Mouse (Mus musculus) myocyte (in vitro differentiated cells): ENCODE data around the gene Phactr2.

ENCODE experiments used
- CEBPB ChIP-seq: IDR thresholded peaks from 2 replicates; pipeline ENCODE4 v1.6.1; 2011; ENCODE audit warnings: mild to moderate bottlenecking, moderate library complexity; ENCODE audit not compliant: poor library complexity, insufficient read depth, severe bottlenecking
- E2F4 ChIP-seq: IDR thresholded peaks from one replicate; pipeline ENCODE4 v1.6.1; 2011; ENCODE audit warnings: mild to moderate bottlenecking, control low read depth, moderate library complexity; ENCODE audit not compliant: insufficient read depth
- MAX ChIP-seq: IDR thresholded peaks from one replicate; pipeline ENCODE4 v1.6.1; 2011; ENCODE audit warnings: low read depth, mild to moderate bottlenecking, control low read depth
- MYOD1 ChIP-seq, 3 experiments: IDR thresholded peaks; one replicate each; pipeline ENCODE4 v1.6.1; 2011; ENCODE audit warnings: control low read depth in 2 of 3, low read depth in 2 of 3, mild to moderate bottlenecking in 2 of 3, moderate library complexity in 1 of 3; ENCODE audit not compliant: insufficient read length in 2 of 3, control insufficient read depth in 1 of 3
- MYOG ChIP-seq, 3 experiments: IDR thresholded peaks; one replicate each; pipeline ENCODE4 v1.6.1; 2011; ENCODE audit warnings: control low read depth in 2 of 3, low read depth in 2 of 3, mild to moderate bottlenecking in 2 of 3; ENCODE audit not compliant: insufficient read length in 2 of 3, control insufficient read depth in 1 of 3, insufficient read depth in 1 of 3
- POLR2A ChIP-seq: IDR thresholded peaks from one replicate; pipeline ENCODE4 v1.6.1; 2011; ENCODE audit warnings: low read depth, mild to moderate bottlenecking, control low read depth, moderate library complexity; ENCODE audit not compliant: insufficient read length
- REST ChIP-seq: IDR thresholded peaks from one replicate; pipeline ENCODE4 v1.6.1; 2011; ENCODE audit warnings: mild to moderate bottlenecking, control low read depth, moderate library complexity; ENCODE audit not compliant: insufficient read depth, insufficient read length
- TCF12 ChIP-seq: IDR thresholded peaks from one replicate; pipeline ENCODE4 v1.6.1; 2011; ENCODE audit warnings: mild to moderate bottlenecking, control low read depth; ENCODE audit not compliant: poor library complexity, insufficient read depth, severe bottlenecking
- TCF3 ChIP-seq: IDR thresholded peaks from one replicate; pipeline ENCODE4 v1.6.1; 2011; ENCODE audit warnings: low read depth, control low read depth; ENCODE audit not compliant: insufficient read length
- USF1 ChIP-seq: IDR thresholded peaks from one replicate; pipeline ENCODE4 v1.6.1; 2011; ENCODE audit warnings: low read depth, mild to moderate bottlenecking, control low read depth, moderate library complexity

- TF ChIP-seq POLR2A (no peak), MYOD1 (IDR thresholded peaks at IDR 0.05; ENCODE audit: control insufficient read depth in 1 of 3, insufficient read length in 2 of 3, low read depth in 2 of 3) (no peak), E2F4 (no peak), REST (no peak), MAX (no peak), CEBPB (no peak), TCF3 (no peak), TCF12 (no peak), MYOG (IDR thresholded peaks at IDR 0.05; ENCODE audit: control insufficient read depth in 1 of 3, insufficient read depth in 1 of 3, insufficient read length in 2 of 3, low read depth in 2 of 3) (no peak), USF1 (no peak)
Observed at GRCm38 (mm10) chr10:13336964-13337363, 137.2 kb downstream of the Phactr2 start.
